Mouse (Mus musculus) lung, adult 2 months (tissue): ENCODE data around the gene Stx4a.

Experiments used
- CTCF ChIP-seq: fragments of 200-500 bp; IDR thresholded peaks from 2 replicates; pipeline ENCODE4 v1.5.1; 2011; ENCODE audit warnings: mild to moderate bottlenecking, low read length, control low read depth; ENCODE audit not compliant: insufficient read depth
- POLR2A ChIP-seq: fragments of 200-500 bp; IDR thresholded peaks from 2 replicates; pipeline ENCODE4 v1.6.1; 2011; ENCODE audit warnings: low read depth, mild to moderate bottlenecking, control low read depth, low read length, borderline replicate concordance; ENCODE audit errors: extremely low read depth

DNA sequence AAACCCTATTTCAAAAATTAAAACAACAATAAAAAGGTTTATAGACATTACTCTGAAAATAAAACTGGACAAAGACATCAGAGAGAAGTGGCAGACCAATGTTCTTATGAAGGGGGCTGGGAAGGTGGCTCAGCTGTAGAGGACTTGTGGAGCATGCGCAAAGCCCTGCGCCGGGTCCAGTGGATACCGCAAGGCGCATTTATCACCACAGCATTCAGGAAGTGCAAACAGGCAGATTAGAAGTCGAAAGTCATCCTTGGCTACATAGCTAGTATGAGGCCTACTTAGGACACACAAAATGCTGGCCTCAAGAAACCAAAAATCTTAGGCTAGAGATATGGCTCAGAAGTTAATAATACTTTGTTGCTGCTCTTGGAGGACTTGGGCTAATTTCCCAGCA, 34.2 kb downstream of the Stx4a start:
- TF ChIP-seq CTCF = no peak
- no peak for TF ChIP-seq POLR2A
